Mouse (Mus musculus) liver, postnatal 0 days (tissue): Measurements from ENCODE around the gene Pck2.

ENCODE experiments used
- CTCF ChIP-seq: sonication (generic); IDR thresholded peaks from 2 replicates; pipeline ENCODE4 v1.5.1; 2016; ENCODE audit warnings: antibody characterized with exemption, low read depth
- EP300 ChIP-seq: IDR thresholded peaks from 2 replicates; pipeline ENCODE4 v1.6.1; 2016; ENCODE audit warnings: antibody characterized with exemption, low read depth, mild to moderate bottlenecking

GRCm38 (mm10) chr14:55491291-55491833 is 48.7 kb upstream of the Pck2 start:
- TF ChIP-seq CTCF (no peak), EP300 (no peak)
